Mouse (Mus musculus) forebrain, embryonic 10.5 days (tissue): ENCODE results near the gene Smad5. TPM values are rescaled to one million over a fixed set of nuclear protein-coding genes. Genes with fewer than 3 reads are reported as not detected.

Experiments used
- DNase-seq: peaks from one replicate; pipeline ENCODE4 v3.0.0-alpha.2; 2017; ENCODE audit warnings: low spot score; ENCODE audit errors: extremely low spot score
- H3K27ac ChIP-seq: fragments of 300-500 bp; sonication (generic); 2 replicates; pipeline ENCODE4 v1.5.1; 2016; ENCODE audit warnings: mild to moderate bottlenecking
- H3K27me3 ChIP-seq: fragments of 300-500 bp; sonication (generic); 2 replicates; pipeline ENCODE4 v1.6.1; 2016; ENCODE audit warnings: mild to moderate bottlenecking; ENCODE audit not compliant: poor library complexity, severe bottlenecking
- H3K36me3 ChIP-seq: fragments of 300-500 bp; sonication (generic); replicated peaks from 2 replicates; pipeline ENCODE4 v1.6.1; 2016; ENCODE audit warnings: mild to moderate bottlenecking, moderate library complexity
- H3K4me1 ChIP-seq: fragments of 300-500 bp; sonication (generic); 2 replicates; pipeline ENCODE4 v1.6.1; 2016
- H3K4me3 ChIP-seq: fragments of 300-500 bp; sonication (generic); 2 replicates; pipeline ENCODE4 v1.5.1; 2016; ENCODE audit warnings: mild to moderate bottlenecking, moderate library complexity
- H3K9me3 ChIP-seq: fragments of 300-500 bp; sonication (generic); 2 replicates; pipeline ENCODE4 v1.6.1; 2016; ENCODE audit warnings: mild to moderate bottlenecking, moderate library complexity
- WGBS: fragments of 180-500 bp; shearing (Covaris S2); methylation state at CpG from one replicate; pipeline ENCODE4 v1.1.7; 2016; 5-methylcytosine and 5-hydroxymethylcytosine counted together
- polyA plus RNA-seq: library from polyadenylated mRNA; unstranded; fragments of >200 nt; fragmentation: Nextera tagmentation; extraction: Ambion mirVana; gene quantifications from 2 replicates; pipeline ENCODE4 v1.2.1, GENCODE M21; 2016

The Smad5 gene
- polyA plus RNA-seq, 1 experiment from 2014 or later: 36.1 TPM

DNA sequence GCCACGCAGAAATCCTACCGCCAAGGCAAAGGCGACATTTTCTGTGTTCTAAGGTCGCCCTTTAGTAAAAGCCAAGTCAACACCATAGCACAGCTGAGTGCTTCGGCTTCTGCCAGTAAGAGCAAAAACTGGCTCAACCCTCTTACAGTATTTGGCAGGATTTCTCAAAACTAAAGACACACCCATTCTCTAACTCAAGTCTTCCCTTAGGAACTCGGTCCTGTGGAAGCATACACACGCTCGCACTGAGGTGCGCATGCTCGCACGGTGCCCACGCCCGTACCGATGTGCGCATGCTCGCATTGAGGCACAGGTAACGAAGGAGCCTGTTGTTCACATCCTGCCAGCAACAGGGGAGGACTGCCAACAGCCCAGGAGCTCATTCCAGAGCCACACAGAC is 20.5 kb upstream of the Smad5 start:
- no peaks in the 10 kb centered on the region for H3K36me3 ChIP-seq
- H3K9me3 ChIP-seq: no peaks in the 10 kb centered on the region
- H3K4me3 ChIP-seq: no peak overlapping the region
- H3K4me1 ChIP-seq: peaks cover 19% of the 10 kb centered on the region
- no peak for DNase-seq
- no peak overlapping the region for H3K27ac ChIP-seq
- 91% methylated on average over 17 of the region's 17 CpGs for WGBS
- no peaks in the 10 kb centered on the region for H3K27me3 ChIP-seq

DNA sequence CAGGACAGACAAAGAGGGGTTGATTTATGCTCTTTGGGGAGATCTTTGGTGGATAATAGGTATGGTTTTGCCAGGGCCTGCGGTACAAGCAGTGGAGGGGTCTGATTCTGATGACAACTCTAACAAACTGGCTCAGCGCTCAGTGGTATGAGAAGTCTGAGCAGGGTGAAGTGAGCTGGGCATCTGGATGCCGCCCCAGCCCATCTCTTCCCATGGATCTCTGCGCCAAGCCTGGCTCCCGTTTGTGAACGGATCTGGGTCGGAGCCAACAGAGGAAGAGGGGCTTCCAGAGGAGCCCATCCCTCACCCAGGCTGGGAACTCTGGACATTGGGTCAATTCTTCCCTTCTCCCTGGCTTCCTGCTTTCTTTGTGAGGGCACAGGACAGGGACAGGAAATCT is 19.5 kb upstream of the Smad5 start:
- Histone ChIP-seq H3K27ac (no peak overlapping the region), H3K4me1 (peaks cover 12% of the 10 kb centered on the region), H3K27me3 (no peaks in the 10 kb centered on the region), H3K9me3 (no peaks in the 10 kb centered on the region), H3K36me3 (no peaks in the 10 kb centered on the region), H3K4me3 (no peak overlapping the region)
- 92% methylated on average over 7 of the region's 7 CpGs for WGBS
- no peak for DNase-seq

DNA sequence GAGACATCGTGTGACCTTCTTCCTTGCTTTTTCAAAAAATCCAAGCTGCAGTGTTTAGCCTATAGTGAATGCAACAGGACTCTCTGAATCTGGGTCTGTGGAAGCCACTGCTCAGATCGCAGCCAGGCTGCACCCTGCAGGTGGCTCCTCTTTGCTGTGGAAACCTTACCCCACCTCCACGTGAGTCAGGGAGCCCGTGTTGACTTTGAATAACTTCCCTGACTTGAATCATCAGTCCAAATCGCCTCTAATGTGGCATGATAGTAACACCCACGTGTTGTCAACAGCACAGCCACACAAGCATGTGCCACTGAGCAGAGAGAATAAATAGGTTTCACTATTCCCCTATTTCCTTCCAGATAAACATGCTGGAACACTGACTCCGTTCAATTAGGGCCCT is 10.8 kb upstream of the Smad5 start:
- Histone ChIP-seq H3K27me3 (no peaks in the 10 kb centered on the region), H3K27ac (no peak overlapping the region), H3K9me3 (no peaks in the 10 kb centered on the region), H3K4me3 (no peak overlapping the region), H3K4me1 (peaks cover 4% of the 10 kb centered on the region; the same call in 1 of the 2 replicates), H3K36me3 (no peaks in the 10 kb centered on the region)
- no peak for DNase-seq
- 68% methylated on average over 7 of the region's 7 CpGs for WGBS

DNA sequence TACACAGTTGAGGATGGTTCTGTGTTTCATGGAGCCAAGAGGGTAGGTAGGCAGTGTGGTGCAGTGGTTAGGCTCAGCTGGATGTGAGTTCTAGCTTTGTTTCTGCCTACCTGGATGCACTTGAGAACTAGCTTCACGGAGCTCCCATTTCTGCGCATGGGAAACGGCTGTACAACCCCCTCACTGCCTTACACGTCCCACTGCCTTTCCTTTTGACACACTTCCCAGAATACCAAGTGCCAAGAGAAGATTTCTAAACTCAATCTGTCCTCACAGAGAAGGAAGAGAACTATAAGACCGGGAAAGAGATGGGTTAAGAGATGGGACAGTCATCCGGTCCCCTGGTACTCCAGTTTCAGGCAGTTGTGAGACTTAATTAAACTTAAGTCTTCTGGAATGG is 10.2 kb upstream of the Smad5 start:
- Histone ChIP-seq H3K9me3 (no peaks in the 10 kb centered on the region), H3K27ac (no peak overlapping the region), H3K36me3 (no peaks in the 10 kb centered on the region), H3K4me3 (no peak overlapping the region), H3K4me1 (peaks cover 10% of the 10 kb centered on the region), H3K27me3 (no peaks in the 10 kb centered on the region)
- WGBS: 89% methylated on average over 6 of the region's 6 CpGs
- no peak for DNase-seq

DNA sequence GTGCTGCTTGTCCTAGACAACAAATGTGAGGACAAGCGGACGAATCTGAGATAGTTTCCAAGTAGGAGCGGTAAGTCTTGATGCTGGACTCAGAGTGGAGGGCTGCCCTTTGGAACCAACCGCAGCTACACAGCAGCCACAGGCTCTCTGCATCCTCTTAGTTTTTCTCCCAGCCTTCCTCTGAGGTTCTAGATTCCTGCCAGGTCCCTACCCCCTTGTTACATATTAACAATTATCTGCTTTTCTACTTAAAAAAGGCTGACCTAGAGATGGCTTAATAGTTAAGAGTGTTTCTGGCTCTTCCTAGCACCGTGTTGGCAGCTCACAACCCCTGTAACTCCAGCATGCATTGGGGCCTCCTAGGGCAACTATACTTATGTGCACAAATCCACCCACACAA is 7.1 kb upstream of the Smad5 start:
- Histone ChIP-seq H3K9me3 (no peaks in the 10 kb centered on the region), H3K4me1 (peaks cover 24% of the 10 kb centered on the region), H3K27me3 (no peaks in the 10 kb centered on the region), H3K36me3 (no peaks in the 10 kb centered on the region), H3K4me3 (no peak overlapping the region), H3K27ac (no peak overlapping the region)
- DNase-seq: no peak
- 92% methylated on average over 5 of the region's 5 CpGs for WGBS

DNA sequence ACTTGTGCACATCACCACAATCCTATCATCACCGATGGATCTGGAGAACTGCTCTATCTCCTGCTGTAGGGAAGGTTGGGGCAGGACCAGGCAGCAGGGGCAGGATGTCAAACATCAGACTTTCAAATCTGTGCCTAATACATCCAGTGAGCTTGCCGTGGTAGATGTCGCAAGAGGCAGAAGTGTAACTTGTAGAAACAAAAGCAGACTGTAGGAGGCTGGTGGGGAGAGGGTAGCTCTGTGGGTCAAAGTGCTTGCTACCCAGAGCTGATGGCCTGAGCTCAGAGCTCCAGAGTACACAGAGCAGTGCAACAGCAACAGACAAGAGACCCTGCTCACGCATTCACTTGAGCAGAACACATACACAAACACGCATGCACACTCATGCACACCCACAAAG is 6.1 kb upstream of the Smad5 start:
- Histone ChIP-seq H3K27ac (no peak overlapping the region), H3K4me1 (peaks cover 26% of the 10 kb centered on the region), H3K9me3 (no peaks in the 10 kb centered on the region), H3K4me3 (no peak overlapping the region), H3K36me3 (no peaks in the 10 kb centered on the region), H3K27me3 (no peaks in the 10 kb centered on the region)
- DNase-seq: no peak
- 86% methylated on average over 5 of the region's 5 CpGs for WGBS

DNA sequence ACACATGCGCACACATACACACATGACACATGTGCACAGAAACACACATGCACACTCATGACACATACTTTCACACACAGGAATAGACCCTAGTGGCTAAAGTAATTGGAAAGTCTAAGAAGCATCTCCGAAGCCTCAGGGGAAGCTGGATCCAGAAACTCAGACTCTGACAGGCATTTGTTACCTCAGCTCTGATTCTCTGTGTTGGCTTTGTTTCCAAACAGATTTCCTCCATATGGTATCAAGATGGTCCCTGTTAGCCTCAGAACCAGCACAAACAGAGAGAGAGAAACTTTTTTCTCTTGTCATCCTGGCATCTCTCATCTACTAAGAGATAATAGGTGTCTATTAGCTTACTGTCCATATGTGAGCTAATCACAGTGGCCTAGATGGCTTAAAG is 5.6 kb upstream of the Smad5 start:
- no peaks in the 10 kb centered on the region for H3K9me3 ChIP-seq
- 94% methylated on average over 2 of the region's 2 CpGs for WGBS
- H3K27me3 ChIP-seq: no peaks in the 10 kb centered on the region
- H3K4me3 ChIP-seq: no peak overlapping the region
- H3K4me1 ChIP-seq: peaks cover 31% of the 10 kb centered on the region
- no peak for DNase-seq
- no peaks in the 10 kb centered on the region for H3K36me3 ChIP-seq
- peak overlapping the region; percentile 45 for H3K27ac ChIP-seq

DNA sequence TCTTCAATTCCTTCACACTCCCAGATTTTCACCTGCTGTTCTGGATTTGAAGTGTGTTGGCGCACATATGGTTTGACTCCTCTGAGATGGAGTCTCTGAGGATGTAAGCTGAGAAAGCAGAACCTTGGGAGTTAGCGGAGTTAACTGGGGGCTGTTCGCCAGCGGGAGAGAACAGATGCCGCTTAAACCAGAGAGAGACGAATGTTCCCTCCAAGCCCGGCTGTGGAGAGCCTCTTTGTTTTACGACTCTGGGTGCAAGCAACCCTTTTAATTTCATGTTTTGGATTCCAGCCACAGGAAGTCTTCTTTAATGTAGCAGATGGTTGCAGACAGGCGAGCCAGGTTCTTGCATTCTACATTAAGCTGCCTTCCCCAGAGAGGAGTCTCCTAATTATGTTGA is 4.4 kb upstream of the Smad5 start:
- Histone ChIP-seq H3K27ac (peak overlapping the region; percentile 45), H3K4me3 (no peak overlapping the region), H3K9me3 (no peaks in the 10 kb centered on the region), H3K4me1 (peaks cover 39% of the 10 kb centered on the region), H3K36me3 (no peaks in the 10 kb centered on the region), H3K27me3 (no peaks in the 10 kb centered on the region)
- WGBS: 47% methylated on average over 9 of the region's 9 CpGs
- peak; percentile 24 for DNase-seq

DNA sequence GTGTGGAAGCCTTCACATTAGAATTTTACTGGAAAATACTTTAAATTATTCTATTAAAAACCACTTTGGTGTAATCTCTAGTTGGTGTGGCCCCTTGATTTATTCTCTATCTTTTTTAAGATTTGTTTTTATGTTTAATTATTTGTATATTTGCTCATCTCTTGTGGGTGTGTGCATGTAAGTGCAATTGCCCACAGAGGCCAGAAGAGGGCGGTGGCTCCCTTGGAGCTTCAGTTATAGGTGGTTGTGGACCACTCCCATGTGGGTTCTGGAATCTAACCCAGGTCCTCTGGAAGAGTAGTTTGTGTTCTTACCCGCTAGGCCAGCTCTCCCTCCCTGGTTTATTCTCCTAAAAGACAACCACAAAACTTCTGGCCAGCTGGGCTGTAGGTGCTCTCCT is 3.4 kb upstream of the Smad5 start:
- no peak overlapping the region for H3K4me3 ChIP-seq
- H3K4me1 ChIP-seq: peaks cover 44% of the 10 kb centered on the region
- no peak overlapping the region for H3K27ac ChIP-seq
- DNase-seq: no peak
- H3K27me3 ChIP-seq: no peaks in the 10 kb centered on the region
- 84% methylated on average over 2 of the region's 2 CpGs for WGBS
- H3K36me3 ChIP-seq: no peaks in the 10 kb centered on the region
- no peaks in the 10 kb centered on the region for H3K9me3 ChIP-seq

DNA sequence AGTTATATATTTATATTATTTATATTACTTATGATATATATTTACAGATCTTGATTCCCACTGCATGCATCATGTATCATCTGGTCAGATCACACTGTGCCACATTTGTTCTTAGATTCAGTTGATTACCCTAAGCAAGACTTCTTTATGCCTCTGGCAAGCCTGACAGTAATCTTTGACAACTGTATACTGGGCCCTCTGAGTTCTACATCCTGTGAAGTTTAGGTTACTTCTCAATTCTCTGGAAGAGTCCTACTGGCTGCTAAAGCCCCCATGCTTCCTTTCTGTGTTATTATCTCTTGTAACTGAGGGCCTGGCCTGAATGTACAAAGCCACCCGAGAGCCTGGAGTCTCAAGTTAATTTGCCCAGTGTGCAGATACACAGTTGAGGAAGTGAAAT is 1.8 kb upstream of the Smad5 start:
- H3K36me3 ChIP-seq: peaks cover 10% of the 10 kb centered on the region
- no peaks in the 10 kb centered on the region for H3K27me3 ChIP-seq
- H3K9me3 ChIP-seq: no peaks in the 10 kb centered on the region
- no peak for DNase-seq
- H3K4me3 ChIP-seq: no peak overlapping the region
- WGBS: 87% methylated on average over 1 of the region's 1 CpGs
- peaks cover 60% of the 10 kb centered on the region for H3K4me1 ChIP-seq
- H3K27ac ChIP-seq: no peak overlapping the region

DNA sequence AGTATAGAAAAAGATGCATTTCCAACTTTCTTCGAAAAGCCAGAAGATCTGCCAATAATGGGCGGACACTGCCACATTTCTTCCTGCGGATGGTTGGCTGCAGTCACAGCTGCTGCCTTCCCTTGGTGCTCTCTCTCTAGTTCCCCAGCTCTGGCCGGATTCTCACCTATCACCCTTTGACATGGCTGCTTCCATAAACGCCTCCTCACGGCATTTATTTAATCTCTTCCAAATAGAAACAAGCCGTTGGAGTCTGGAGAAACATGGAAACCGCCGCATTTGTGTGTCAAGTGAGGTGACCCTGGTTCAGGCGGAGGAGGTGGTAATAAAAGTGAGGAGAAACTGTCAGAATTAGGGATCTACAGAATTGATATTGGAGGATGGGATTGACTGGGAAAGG is 886 bp upstream of the Smad5 start:
- no peaks in the 10 kb centered on the region for H3K27me3 ChIP-seq

DNA sequence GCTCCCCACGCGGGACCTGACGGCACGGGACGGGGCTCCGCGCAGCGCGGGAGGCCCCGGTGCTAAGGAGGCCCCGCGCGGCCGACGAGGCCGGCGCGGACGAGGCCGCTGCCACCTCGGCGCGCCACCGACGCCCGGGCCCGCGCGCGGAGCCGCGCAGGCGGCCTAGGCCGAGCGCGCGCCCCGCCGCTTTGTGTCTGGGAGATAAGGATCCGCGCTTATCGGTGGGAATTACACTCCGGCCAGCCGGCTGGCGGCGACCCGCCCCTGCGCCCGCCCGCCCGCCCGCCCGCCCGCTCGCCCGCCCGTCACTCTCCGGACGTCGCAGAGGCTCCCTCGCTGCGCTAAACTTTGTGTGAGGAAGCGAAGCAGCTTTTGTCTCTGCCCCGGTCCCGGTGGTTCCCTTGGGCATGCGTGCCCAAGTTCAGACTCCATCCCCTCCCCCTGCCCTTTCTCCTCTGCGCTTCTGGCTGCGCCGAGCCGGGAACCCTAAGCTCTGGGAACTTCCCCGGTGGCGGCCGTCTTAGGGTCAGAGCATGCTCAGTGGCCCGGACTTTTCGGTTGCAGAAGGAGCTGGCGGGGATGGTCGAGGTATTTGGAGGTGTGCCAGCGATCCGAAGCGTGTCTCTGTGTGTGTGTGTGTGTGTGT is 536 bp downstream of the Smad5 start:
- Histone ChIP-seq H3K9me3 (no peaks in the 10 kb centered on the region), H3K4me3 (peak overlapping the region; percentile 90), H3K27me3 (no peaks in the 10 kb centered on the region), H3K36me3 (peaks cover 34% of the 10 kb centered on the region), H3K4me1 (peaks cover 49% of the 10 kb centered on the region), H3K27ac (peak overlapping the region; percentile 99)
- DNase-seq: peak; percentile 75
- whole genome bisulfite sequencing: 2% methylated on average over 80 of the region's 80 CpGs

More for the DNA sequence above, 886 bp upstream of the Smad5 start:
- Histone ChIP-seq H3K9me3 (no peaks in the 10 kb centered on the region), H3K4me1 (peaks cover 59% of the 10 kb centered on the region), H3K4me3 (0 out of 2 replicates have a peak overlapping the region, but pooled peaks have one; percentile 90), H3K36me3 (peaks cover 20% of the 10 kb centered on the region), H3K27ac (peak overlapping the region; percentile 99)
- WGBS: 68% methylated on average over 10 of the region's 10 CpGs
- no peak for DNase-seq

DNA sequence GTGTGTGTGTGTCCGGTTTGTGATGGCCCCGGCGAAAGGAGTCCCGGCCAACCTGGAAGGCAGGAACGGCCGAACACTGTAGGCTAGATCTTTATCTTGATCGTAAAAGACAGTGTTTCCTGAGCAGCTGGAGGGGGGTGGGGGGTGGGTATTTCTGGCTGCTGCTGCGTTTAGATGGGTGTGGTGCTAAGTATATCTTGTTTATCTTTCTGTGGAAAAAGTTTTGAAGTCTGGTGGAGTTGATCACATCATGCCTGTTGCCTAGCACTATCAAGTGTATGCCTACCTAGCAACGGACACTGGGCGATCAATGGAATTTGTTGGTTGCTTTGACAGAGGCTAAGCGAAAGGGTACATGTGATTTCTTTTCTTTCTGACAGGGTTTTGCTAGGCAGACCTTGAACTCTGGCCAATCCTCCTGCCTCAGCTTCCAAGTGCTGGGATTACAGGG is 1.1 kb downstream of the Smad5 start:
- Histone ChIP-seq H3K9me3 (no peaks in the 10 kb centered on the region), H3K4me3 (peak overlapping the region; percentile 90), H3K27me3 (no peaks in the 10 kb centered on the region), H3K36me3 (peaks cover 39% of the 10 kb centered on the region), H3K27ac (peak overlapping the region; percentile 99), H3K4me1 (peaks cover 44% of the 10 kb centered on the region)
- DNase-seq: no peak
- WGBS: 1% methylated on average over 11 of the region's 11 CpGs

DNA sequence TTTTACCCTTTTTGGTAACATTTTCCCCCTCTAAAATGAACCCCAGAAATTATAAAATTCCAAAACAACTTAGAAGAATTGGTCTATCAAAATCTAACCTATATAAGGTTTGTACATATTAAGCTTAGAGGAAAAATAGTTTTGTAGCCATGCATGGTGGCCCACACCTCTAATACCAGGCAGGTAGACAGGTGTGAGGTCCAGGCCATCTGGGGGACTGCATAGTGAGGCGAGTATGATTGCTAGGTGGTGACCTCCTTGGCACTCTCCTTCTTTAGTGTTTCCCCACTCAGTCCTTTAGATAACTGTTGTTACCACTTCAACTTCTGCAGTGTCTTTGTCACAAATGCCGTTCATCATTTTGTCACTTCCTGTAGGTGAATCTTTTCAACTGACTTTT is 1.8 kb downstream of the Smad5 start:
- DNase-seq: no peak

More for the DNA sequence above, 1.8 kb downstream of the Smad5 start:
- WGBS: 82% methylated on average over 2 of the region's 2 CpGs
- Histone ChIP-seq H3K27ac (peak overlapping the region; percentile 99; the same call in 1 of the 2 replicates), H3K4me3 (peak overlapping the region; percentile 90), H3K9me3 (no peaks in the 10 kb centered on the region), H3K4me1 (peaks cover 43% of the 10 kb centered on the region), H3K36me3 (peaks cover 46% of the 10 kb centered on the region), H3K27me3 (no peaks in the 10 kb centered on the region)
